Mouse (Mus musculus): ENCODE data around the gene Numa1.

DNA sequence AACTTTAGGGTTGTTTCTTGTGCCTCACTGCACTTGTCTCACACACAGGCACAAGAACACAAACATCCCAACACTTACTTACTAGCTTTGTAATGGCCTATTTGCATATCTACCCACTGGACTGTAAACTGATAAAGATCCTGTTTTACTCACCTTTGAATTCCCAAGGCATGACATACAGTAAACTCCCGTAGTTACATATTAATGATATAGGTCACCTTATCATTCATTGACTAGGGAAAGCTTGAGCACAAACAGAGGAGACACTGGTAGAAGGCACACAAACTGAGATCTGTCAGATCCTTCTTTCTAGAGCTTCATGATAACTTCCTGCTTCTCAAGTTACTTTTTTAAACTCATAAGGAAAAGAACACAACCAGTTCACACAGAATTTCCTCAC is 128.3 kb downstream of the Numa1 start:
- TF ChIP-seq CTCF (IDR thresholded peaks at IDR 0.05; ENCODE audit: low read depth) (no peak), EP300 (optimal IDR thresholded peaks at IDR 0.05) (no peak)

All from stomach, postnatal 0 days (tissue).